Mouse (Mus musculus): ENCODE measurements around the gene Trap1. TPM values are rescaled to one million over a fixed set of nuclear protein-coding genes. Genes with fewer than 3 reads are reported as not detected.
"Not testable (repeated sequence)": the region's sequence is repeated elsewhere in the genome, so short reads cannot be mapped to it uniquely, and the experiment has no call there.

Trap1 gene
- total RNA-seq, 1 experiment from 2014 or later: 209 TPM

DNA sequence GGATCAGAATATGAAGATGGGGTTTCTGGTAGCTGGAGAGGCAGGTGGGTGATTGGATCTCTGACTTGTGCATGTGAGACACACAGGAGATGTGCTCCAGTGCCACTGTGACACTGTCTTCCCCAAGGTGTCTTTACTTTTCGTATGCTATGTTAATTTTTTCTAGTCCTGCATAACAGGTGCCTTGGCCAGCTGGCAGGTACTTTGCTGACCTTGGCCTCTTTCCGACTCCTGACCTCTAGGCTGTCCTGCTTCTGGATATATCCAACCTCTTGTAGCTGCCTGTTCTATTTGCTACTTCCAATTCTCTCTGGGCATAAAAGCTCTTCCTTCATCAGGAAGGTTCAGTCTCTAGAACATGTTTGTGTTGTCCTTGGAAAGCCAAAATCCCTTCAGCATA, 42.1 kb downstream of the Trap1 start:
- no peak for DNase-seq

GRCm38 (mm10) chr16:4034476-4034875, 43.2 kb downstream of the Trap1 start:
- no peak for DNase-seq

GRCm38 (mm10) chr16:4033971-4034370, 43.7 kb downstream of the Trap1 start:
- no peak for DNase-seq

GRCm38 (mm10) chr16:4032341-4032748, 45.3 kb downstream of the Trap1 start:
- peak; percentile 39 for DNase-seq

GRCm38 (mm10) chr16:4031441-4032274, 46.0 kb downstream of the Trap1 start:
- DNase-seq: no peak

DNA sequence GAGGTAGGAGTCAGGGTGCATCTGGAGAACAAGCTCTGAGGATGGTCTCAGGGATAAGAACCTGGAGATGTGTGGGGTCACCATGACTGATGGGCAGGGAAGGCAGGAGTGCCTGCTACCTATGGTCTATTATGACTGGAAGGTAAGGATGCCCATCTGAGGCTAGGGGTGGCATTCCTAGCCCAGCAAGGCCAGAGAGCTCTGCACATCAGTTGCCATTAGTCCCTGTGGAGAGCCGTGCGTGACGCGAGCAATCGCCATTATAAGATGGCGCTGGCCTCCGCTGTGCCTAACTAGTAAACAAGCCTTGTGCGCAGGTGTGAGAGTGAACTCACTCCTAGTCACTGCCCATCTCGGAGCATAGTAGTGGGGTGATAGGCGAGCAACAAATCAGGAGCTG, 47.1 kb downstream of the Trap1 start:
- DNase-seq: no peak

- DNase-seq: no peak
Observed at GRCm38 (mm10) chr16:4029371-4029841, 48.2 kb downstream of the Trap1 start.

DNA sequence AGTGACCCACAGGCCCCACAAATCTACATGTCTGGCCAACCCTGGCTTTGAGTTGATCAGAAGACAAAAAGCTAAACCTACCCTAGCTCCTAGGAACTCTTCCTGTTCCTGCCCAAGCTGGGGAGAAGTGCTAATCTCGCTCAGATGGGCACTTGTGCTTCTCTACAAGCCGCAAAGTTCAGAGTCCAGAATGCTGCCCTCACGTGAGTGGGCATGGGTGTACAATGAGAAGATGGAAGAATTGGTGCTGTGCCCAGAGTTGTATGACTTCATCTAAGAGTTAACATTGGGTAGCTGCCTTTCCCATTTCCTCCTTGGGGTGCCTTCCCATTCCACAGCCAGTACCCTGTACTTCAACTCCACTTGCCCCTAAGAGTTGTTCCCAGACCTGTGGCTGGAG, 50.4 kb downstream of the Trap1 start:
- DNase-seq: no peak

DNA sequence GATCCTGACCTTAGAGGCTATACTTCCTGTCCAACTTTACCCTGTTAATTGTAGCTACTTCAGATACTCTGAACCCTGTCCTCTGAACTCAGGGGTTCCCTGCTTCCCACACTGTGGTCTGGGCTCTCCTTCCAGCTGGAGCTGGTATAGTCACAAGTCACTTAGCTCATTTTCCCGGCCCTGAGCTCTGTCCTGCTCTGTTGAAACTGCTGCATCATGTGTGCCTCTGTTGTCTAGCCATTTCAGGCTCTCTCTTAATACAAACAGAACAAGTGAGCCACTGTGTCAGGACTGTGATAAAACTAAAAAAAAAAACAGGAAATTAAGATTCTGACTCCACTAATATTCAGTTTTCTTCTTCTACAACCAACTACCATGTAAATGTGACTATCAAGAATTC, 51.0 kb downstream of the Trap1 start:
- no peak for DNase-seq

- no peak for DNase-seq
Observed at GRCm38 (mm10) chr16:4022719-4023118, 54.9 kb downstream of the Trap1 start.

DNA sequence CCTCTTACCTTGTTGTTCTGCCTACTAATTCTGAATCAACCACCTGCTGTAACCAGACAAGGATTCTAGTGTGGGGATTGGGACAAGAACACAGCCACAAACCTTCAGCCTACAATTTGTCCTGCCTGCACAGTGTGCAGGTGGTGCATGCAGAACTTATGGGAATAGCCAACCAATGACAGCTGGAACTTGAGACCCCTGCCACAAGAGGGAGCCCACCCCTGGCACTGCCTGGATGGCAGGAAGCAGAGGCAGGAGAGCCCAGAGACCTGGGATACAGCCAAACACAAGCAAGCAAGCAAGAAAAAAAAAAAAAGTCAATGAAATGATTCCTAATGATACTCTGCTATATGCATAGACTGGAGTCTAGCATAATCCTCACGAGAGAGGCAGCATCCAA, 56.4 kb downstream of the Trap1 start:
- DNase-seq: no peak

DNA sequence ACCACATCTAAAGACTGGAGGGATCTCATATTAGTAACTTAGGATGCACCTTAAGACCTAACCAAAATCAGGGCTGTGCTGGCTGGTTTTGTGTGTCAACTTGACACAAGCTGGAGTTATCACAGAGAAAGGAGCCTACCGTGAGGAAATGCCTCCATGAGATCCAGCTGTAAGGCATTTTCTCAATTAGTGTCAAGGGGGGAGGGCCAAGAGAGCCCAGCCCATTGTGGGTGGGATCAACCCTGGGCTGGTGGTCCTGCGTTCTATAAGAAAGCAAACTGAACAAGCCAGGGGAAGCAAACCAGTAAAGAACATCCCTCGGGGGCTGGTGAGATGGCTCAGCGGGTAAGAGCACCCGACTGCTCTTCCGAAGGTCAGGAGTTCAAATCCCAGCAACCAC, 60.2 kb downstream of the Trap1 start:
- DNase-seq: not testable (repeated sequence)

GRCm38 (mm10) chr16:4016786-4017185, 60.8 kb downstream of the Trap1 start:
- not testable (repeated sequence) for DNase-seq

- DNase-seq: no peak
Observed at GRCm38 (mm10) chr16:4014040-4014668, 63.5 kb downstream of the Trap1 start.

DNA sequence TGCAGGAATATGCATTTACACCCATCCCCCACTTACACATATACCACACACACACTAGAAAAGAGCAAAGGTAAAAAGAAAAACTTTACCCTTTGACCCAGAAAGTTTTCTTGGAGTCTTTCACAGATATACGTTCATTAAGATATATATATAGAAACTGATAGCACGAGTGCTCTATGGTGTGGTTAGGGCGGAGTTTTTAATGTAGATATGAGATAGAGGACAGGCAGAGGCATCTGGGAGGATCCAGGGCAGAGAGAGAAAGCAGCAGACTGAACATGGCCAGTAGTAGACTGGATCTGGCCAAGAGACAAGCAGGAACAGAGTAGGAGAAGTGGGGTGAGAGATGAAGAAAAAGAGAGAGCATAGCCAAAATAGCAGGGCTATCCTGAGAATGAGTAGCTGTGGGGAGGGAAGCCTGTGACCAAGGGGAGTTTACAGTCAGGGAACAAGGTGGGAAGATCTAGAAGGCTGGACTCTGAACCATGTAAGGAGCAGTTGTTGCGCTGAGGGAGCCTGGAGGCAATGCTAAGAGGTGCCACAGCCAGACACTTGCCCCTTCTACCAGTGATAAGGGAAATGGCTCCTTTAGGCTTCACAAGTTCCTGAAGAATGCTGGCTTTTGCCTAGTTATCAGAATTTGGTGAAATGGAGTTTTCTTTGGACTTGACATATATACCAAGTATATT, 64.6 kb downstream of the Trap1 start:
- no peak for DNase-seq

DNA sequence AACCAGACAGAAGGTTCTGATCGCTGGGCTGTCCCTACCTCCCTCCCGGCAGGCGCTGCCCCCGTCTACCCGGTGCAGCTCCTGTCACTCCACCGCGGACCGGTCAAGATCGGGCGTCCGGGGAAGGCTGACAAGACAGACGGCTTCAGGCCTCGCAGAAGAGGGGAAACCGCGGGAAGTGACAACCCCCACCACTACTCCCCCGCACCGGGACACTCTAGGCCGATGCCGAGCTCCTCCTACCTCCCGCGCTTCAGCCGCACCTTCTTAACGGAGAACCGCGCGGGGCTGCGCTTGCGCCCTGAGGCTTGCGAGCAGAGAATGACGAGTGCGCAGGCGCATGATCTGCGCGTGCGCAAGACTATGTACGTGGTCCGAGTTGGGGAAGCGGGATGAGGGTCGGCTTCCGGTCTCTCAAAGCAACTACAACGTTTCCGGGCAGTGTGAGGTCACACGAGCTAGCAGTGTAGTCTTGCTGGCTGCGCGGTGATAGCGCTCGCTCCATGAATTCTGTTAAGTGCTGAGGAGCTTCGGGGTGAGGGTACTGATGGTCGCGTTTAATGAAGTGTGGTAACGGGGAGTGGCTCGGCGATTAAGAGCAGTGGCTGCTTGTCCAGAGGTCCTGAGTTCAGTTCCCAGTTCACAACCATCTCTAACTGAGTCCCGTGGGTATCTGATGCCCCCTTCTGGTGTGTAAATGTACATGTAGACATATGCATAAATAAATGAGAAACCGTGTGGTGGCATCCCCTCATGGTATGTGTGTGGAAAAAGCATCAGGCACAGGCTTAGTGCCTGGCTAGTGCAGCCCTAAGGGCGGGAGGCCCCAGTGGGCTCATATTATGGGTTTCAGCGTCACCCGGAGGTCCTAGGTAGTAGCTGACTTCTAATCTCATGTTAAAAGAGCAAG, 73.9 kb downstream of the Trap1 start, which contains the start of gene Slx4:
TSS of gene Slx4 (minus strand) at position 282 of the 910 bp plus-strand sequence.
- DNase-seq: peak; percentile 94

Small RNA genes lying within 50 kb of the gene (microRNA-seq; reads per million reads assigned to microRNA genes)
- 0 reads per million in 2 experiments for gene Gm23413

Other genes starting within 250 kb of the Trap1 start
- gene Olfr15, start 246.9 kb downstream of the Trap1 start, total RNA-seq (2021): not detected in 2 replicates
- 13.8 and 18.1 TPM in 2 replicates for gene Zfp174, start 230.6 kb downstream of the Trap1 start, total RNA-seq (2021)
- 103 and 104 TPM in 2 replicates for gene Naa60, start 205.5 kb downstream of the Trap1 start, total RNA-seq (2021)
- gene Zfp597, start 193.3 kb downstream of the Trap1 start, total RNA-seq (2021): 24.4 TPM in 2 replicates
- gene Gm20695, start 193.2 kb downstream of the Trap1 start, total RNA-seq (2021): 1.5 and 1.8 TPM in 2 replicates
- gene 1700037C18Rik, start 169.1 kb downstream of the Trap1 start, total RNA-seq (2021): 2.7 and 4.4 TPM in 2 replicates
- gene Cluap1, start 169.0 kb downstream of the Trap1 start, total RNA-seq (2021): 18.4 and 23.0 TPM in 2 replicates
- gene Nlrc3, start 101.2 kb downstream of the Trap1 start, total RNA-seq (2021): 3.7 and 4.3 TPM in 2 replicates
- gene Slx4, start 74.1 kb downstream of the Trap1 start, total RNA-seq (2021): 26.7 and 33.7 TPM in 2 replicates
- gene Dnase1, start 40.9 kb downstream of the Trap1 start, total RNA-seq (2021): not detected in 2 replicates
- gene Crebbp, start 136.2 kb upstream of the Trap1 start, total RNA-seq (2021): 66.2 and 71.0 TPM in 2 replicates

Measured in adrenal gland, postnatal 25 days (tissue).